Mouse (Mus musculus): ENCODE data around the gene Xkr8. TPM values are rescaled to one million over a fixed set of nuclear protein-coding genes. Genes with fewer than 3 reads are reported as not detected.

The Xkr8 gene
- total RNA-seq (2012; rRNA removed): 6.2 and 8.6 TPM in 2 replicates
- total RNA-seq (2014; rRNA removed): 3.7 and 3.8 TPM in 2 replicates
- polyA plus RNA-seq (2012; ENCODE audit: insufficient read length, low read depth): 4.9 and 5.5 TPM in 2 replicates

GRCm38 (mm10) chr4:132732148-132732684 lies at the start of gene Xkr8:
TSS of gene Xkr8 (minus strand) at chr4:132732546.
- peak; percentile 83 for DNase-seq (ENCODE audit: extremely low read depth)
- Histone ChIP-seq H3K79me2 (replicated peaks; ENCODE audit: control insufficient read depth, extremely low read depth, insufficient read depth, poor library complexity, severe bottlenecking) (no peaks in the 10 kb centered on the region), H3K4me2 (ENCODE audit: insufficient read depth, low read depth, poor library complexity, severe bottlenecking) (peak within 1 kb of the TSS; percentile 77), H3K9me3 (replicated peaks; ENCODE audit: low read length) (no peaks in the 10 kb centered on the region), H3K9ac (ENCODE audit: insufficient read depth, low read depth) (peak within 1 kb of the TSS; percentile 46), H3K4me3 (replicated peaks in 1 of 3; ENCODE audit: low read depth in 2 of 3, low read length in 2 of 3, poor library complexity in 1 of 3) (peak within 1 kb of the TSS; percentile 63 to 92 (median 77)), H3K4me1 (ENCODE audit: control insufficient read depth in 1 of 2, insufficient read depth in 2 of 2) (peaks cover 2 to 41% of the 10 kb centered on the region in 2 experiments; a peak in 3 of 4 replicates), H3K27ac (ENCODE audit: insufficient read depth, low read depth) (no peak within 1 kb of the TSS), H3K36me3 (replicated peaks in 1 of 2; ENCODE audit: control insufficient read depth in 1 of 2, insufficient read depth in 1 of 2, low read length in 1 of 2) (peaks cover 13 to 31% of the 10 kb centered on the region in 2 experiments), H3K27me3 (replicated peaks) (no peaks in the 10 kb centered on the region)
- TF ChIP-seq ELF1 (IDR thresholded peaks at IDR 0.05; ENCODE audit: low read depth, low read length) (peak; percentile 80), PAX5 (IDR thresholded peaks at IDR 0.05; ENCODE audit: low read length) (no peak), GABPA (IDR thresholded peaks at IDR 0.05; ENCODE audit: insufficient replicate concordance, low read depth, low read length) (no peak), NELFE (IDR thresholded peaks at IDR 0.05; ENCODE audit: low read depth, low read length) (0 out of 2 replicates have a peak, but pooled peaks have one; percentile 53), POLR2A (IDR thresholded peaks at IDR 0.05; ENCODE audit: low read depth, low read length) (peak; percentile 71), USF2 (conservative IDR thresholded peaks at IDR 0.05; ENCODE audit: low read depth, low read length) (no peak), ZC3H11A (IDR thresholded peaks at IDR 0.05; ENCODE audit: low read depth, low read length) (no peak), NRF1 (IDR thresholded peaks at IDR 0.05; ENCODE audit: low read depth, low read length) (no peak), JUND (conservative IDR thresholded peaks at IDR 0.05; ENCODE audit: low read depth, low read length) (no peak), EP300 (IDR thresholded peaks at IDR 0.05; ENCODE audit: low read length) (no peak), ETS1 (conservative IDR thresholded peaks at IDR 0.05; ENCODE audit: low read depth, low read length) (no peak), ZMIZ1 (IDR thresholded peaks at IDR 0.05; ENCODE audit: low read depth, low read length) (no peak), UBTF (IDR thresholded peaks at IDR 0.05; ENCODE audit: low read depth, low read length) (0 out of 2 replicates have a peak, but pooled peaks have one; percentile 53), TCF12 (IDR thresholded peaks at IDR 0.05; ENCODE audit: low read depth, low read length) (no peak), MAX (IDR thresholded peaks at IDR 0.05; ENCODE audit: low read length) (peak; percentile 34), SMC3 (IDR thresholded peaks at IDR 0.05; ENCODE audit: low read depth, low read length) (peak; percentile 36), MYC (IDR thresholded peaks at IDR 0.05; ENCODE audit: low read depth, low read length) (peak; percentile 67; the same call in 1 of the 2 replicates), USF1 (IDR thresholded peaks at IDR 0.05; ENCODE audit: low read depth, low read length) (no peak), IRF4 (IDR thresholded peaks at IDR 0.05; ENCODE audit: low read depth, low read length) (no peak), CHD1 (IDR thresholded peaks at IDR 0.05; ENCODE audit: low read depth, low read length) (no peak), TBP (conservative IDR thresholded peaks at IDR 0.05; ENCODE audit: low read depth, low read length) (no peak), POLR2AphosphoS2 (IDR thresholded peaks at IDR 0.05; ENCODE audit: low read depth, low read length) (0 out of 2 replicates have a peak, but pooled peaks have one; percentile 36), JUN (IDR thresholded peaks at IDR 0.05; ENCODE audit: insufficient read depth, low read depth, low read length) (no peak), CTCF (conservative IDR thresholded peaks at IDR 0.05 in 1 of 2, IDR thresholded peaks at IDR 0.05 in 1 of 2; ENCODE audit: low read depth in 2 of 2, low read length in 2 of 2) (peak in 1 of 2 experiments; percentile 39; a peak in 2 of 4 replicates), MAZ (IDR thresholded peaks at IDR 0.05; ENCODE audit: low read depth, low read length) (no peak), SIN3A (IDR thresholded peaks at IDR 0.05; ENCODE audit: low read length) (peak; percentile 81), ZKSCAN1 (IDR thresholded peaks at IDR 0.05; ENCODE audit: borderline replicate concordance, low read depth, low read length) (no peak), E2F4 (IDR thresholded peaks at IDR 0.05; ENCODE audit: insufficient replicate concordance, low read depth, low read length) (no peak), MEF2A (IDR thresholded peaks at IDR 0.05; ENCODE audit: borderline replicate concordance, low read depth, low read length) (0 out of 2 replicates have a peak, but pooled peaks have one; percentile 17), ZNF384 (IDR thresholded peaks at IDR 0.05; ENCODE audit: low read depth, low read length) (no peak), MAFK (IDR thresholded peaks at IDR 0.05; ENCODE audit: insufficient replicate concordance, low read length) (no peak), MXI1 (IDR thresholded peaks at IDR 0.05; ENCODE audit: low read depth, low read length) (peak; percentile 96), RAD21 (IDR thresholded peaks at IDR 0.05; ENCODE audit: low read depth, low read length) (peak; percentile 18), BHLHE40 (IDR thresholded peaks at IDR 0.05; ENCODE audit: low read depth, low read length) (no peak), RCOR1 (conservative IDR thresholded peaks at IDR 0.05; ENCODE audit: low read depth, low read length) (no peak), CHD2 (IDR thresholded peaks at IDR 0.05; ENCODE audit: low read length) (no peak), HCFC1 (IDR thresholded peaks at IDR 0.05; ENCODE audit: low read depth, low read length) (no peak; the same call in 1 of the 2 replicates), KAT2A (IDR thresholded peaks at IDR 0.05; ENCODE audit: insufficient replicate concordance, low read length) (no peak)
- in situ Hi-C loops (cut with MboI; ENCODE audit: low pct_ligation_motif_present, low pct_unique_long_range_greater_than_20kb, low sequenced_read_pairs) (no loop called here), dilution Hi-C loops (cut with MboI; ENCODE audit: extremely low pct_ligation_motif_present, extremely low pct_unique_long_range_greater_than_20kb, low sequenced_read_pairs) (no loop called here)
